Mouse (Mus musculus) skeletal muscle tissue, adult 2 months (tissue): ENCODE results near the gene Trak1.
A peak's percentile ranks its signal among the peaks of the same experiment; 100 is the strongest.
"Not testable (repeated sequence)": the region's sequence is repeated elsewhere in the genome, so short reads cannot be mapped to it uniquely, and the experiment has no call there.

Experiments
- DNase-seq: peaks from one replicate; pipeline ENCODE4 v3.0.0-alpha.2; 2012; ENCODE audit warnings: low read depth, low spot score

The Trak1 gene

DNA sequence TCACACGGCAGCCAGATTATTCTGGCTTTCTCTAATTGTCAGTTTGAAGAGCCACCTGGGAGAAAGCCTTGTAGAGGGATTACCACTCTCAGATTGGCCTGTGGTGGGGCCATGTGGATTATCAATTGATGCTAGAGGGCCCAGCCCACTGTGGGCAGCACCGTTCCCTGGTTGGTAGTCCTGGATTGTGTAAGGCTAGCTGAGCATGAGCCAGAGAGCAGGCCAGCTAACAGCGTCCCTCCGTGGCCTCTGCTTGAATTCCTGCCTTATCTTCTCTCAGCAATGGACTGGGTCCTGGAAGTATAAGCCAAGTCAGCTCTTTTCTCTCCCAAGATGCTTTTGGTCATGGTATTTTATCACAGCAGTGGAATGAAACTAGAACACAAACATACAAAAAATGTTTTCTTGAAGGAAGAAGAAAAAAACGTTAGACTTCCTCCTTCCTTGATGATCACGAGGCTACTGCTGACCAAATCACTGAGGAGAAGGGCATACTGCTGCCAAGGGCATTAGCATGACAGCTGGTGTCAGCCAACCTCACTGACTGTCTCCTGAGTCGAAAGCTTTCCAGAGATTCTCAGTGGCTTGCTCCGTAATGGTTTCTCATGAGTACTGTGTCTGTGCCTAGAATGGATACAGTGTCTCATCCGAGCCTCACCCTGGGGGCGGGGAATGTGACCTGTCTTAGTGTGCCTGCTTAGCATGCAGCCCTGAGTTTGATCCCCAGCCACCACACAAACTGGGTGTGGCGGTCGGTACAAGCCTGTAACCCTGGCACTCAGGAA lies 19.5 kb downstream of the Trak1 start:
- DNase-seq, result peak; percentile 88

DNA sequence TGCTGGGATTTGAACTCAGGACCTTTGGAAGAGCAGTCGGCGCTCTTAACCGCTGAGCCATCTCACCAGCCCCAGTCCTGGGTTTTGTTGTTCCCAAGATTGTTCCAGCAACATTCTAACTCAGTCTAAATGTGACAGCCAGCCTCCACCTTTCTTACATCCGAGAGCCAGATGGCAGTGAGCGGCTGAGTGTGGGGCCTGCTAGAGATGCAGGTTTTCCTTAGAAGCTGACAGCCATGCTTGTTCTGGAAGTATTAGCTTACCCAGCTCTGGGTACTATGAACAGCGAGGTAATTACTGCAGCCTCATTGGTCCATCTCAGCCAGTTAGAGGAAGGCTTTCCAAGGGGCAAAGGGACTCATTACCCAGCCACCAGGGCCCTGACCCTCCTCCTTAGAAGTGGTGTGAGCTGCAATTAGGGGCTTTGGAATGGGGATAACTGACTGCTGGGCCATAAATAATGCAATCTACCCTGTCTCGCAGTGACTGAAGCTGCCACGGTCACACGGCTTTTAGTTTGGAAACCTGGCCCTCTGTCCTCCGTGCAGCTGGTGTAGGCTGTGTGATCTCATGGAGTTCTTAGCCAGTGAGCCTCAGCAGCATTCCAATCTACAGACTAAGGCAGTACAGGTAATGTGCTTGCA lies 22.1 kb downstream of the Trak1 start:
- DNase-seq, result no peak

DNA sequence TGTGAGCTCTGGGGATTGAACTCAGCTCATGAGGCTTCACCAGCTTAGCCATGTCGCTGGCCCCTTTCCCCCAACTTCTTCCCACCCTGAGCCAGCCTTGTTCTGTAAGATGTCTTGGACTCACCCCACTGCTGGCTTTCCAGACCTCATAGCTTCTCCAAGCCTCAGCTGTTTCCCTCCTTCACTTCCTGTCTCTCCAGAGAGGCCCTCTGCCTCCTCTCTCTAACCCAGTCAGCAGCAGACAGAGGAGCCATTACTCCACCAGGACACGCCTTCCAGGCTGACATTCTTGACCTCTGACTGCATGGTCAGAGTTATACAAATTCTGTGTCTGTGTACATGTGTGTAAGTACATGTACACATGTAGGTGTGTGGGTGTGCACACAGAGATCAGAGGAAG lies 23.1 kb downstream of the Trak1 start:
- DNase-seq, result no peak

DNA sequence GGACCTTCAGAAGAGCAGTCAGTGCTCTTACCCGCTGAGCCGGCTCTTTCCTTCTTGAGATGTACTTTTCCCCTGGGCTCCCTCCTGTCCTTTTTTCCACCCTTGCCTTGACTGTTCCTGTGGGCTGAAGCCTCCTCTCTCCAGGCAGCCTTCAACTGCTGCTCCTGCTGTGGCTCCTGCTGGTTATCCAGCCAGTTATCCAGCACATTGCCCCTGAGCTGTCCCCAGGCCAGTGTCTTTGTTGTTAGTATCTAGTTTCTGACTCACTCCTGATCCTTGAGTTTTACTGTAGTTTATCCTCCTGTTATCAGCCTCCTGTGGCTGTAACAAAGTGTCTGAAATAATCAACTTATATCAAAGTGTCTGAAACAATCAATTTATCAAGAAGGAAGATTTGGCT lies 23.8 kb downstream of the Trak1 start:
- no peak for DNase-seq

- DNase-seq, result peak; percentile 88
Observed at GRCm38 (mm10) chr9:121322034-121322433, 24.7 kb downstream of the Trak1 start.

- not testable (repeated sequence) for DNase-seq
Observed at GRCm38 (mm10) chr9:121328342-121328741, 31.0 kb downstream of the Trak1 start.

- no peak for DNase-seq
Observed at GRCm38 (mm10) chr9:121329181-121329580, 31.9 kb downstream of the Trak1 start.

DNA sequence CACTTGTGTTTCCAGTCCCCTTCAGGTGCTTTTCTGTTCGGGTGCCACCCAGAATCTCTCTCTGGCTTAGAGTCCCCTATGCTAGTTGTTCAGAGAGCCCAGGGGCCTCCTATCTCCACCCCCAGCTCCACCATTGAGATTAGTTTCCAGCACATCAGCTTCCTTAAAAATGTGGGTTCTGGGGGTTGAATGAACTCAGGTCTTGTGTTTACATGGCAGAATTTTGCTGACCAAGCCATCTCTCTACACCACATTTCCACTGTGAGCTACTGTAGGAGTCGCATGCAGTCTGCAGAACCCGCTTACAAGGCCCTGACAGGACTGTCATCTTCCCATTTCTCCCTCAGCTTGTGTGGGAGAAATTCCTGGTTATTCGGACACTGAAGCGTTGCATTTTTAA lies 32.8 kb downstream of the Trak1 start:
- no peak for DNase-seq

DNA sequence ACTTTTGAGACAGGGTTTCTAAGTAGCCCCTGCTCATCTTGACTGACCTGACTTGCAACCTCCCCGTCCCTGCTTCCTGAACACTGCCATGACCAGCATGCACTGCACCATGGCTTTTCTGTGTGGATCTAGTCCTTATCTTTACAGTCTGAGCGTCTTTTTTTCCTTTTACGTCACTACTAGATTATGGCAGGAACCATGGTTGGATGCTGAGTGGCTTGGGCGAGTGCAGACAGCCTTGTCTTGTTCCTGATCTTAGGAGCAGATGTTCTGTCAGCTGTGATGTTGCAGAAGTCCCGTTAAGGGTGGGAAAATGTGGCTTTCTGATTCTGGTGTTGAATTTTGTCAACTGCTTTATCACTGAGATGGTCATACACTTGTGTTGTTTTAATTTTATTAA lies 34.1 kb downstream of the Trak1 start:
- no peak for DNase-seq

DNA sequence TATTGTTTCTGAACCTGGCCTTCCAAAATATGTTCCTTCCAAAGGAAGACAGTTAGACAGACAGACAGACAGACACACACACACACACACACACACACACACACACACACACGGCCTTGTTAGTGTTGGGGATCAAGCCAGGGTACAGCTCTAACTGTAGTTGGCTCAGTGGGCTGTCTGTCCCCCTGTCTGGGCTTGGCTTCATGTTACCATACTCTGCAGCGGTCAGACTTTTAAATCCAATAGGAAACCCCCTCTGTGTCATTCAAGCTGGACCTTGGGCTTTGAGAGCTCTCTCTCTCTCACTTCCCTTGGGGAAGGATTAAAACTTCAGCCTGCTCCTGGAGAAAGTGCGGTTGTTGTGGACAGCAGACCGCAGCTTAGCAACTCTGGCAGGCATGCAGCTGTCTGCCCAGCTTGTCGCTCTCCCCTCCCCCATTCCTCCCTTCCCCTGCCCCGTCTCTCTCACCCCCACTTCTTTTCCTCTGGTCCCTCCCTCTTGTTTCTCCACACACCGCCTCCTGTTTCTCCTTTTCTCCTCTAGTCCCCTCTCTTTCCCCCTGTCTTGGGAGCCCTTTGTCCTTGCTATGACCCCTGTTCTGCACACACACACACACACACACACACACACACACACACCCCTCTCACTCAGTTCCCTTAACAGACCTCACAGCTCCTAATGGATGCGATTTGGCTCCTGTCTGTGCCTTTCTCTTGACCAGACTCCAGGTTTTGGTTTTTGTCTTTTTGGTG lies 34.8 kb downstream of the Trak1 start:
- DNase-seq, result peak; percentile 79

DNA sequence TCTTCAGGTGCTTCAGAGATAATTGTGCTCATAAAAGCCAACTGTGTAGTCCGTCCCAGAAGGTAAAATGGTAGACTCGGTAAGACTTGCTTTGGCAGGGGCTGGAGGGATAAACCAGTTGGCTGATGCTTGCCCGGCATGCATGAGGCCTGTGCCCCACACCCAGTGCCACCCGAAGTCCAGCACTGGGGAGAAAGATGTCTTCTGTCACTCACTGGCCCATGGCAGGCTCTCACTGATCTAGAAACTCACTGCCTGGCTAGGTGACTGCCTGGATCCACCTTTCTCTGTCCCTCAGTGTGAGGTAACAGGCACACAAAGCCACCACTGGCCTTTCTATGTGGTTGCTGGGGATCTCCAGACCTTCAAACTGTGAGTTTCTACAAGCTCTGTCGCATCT lies 36.3 kb downstream of the Trak1 start:
- DNase-seq, result no peak

DNA sequence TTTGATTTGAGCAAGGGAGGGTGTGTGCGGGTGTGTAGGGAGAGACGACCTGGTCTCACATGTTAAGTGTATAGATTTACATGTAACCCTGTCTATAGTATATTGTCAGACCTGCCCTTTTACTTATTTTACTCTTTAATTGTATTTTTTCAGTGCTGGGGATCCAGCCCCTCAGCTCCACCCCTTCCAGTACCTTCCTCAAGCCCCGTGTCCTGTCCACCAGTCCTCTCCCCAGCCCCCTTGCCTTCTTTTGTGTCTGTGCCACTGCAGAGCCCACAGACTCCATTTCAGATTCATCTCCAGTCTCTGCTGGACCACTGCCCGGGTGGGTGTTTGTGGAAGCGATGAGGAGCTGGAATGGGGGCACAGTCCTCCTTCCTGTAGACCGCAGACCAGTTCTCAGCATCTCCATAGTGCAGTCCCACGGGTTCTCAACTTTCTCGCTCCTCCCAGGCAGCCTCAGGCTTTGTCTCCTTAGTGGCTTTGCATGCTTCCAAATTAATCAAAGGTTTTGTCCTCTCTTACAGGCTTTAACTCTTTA lies 37.1 kb downstream of the Trak1 start:
- DNase-seq, result no peak

DNA sequence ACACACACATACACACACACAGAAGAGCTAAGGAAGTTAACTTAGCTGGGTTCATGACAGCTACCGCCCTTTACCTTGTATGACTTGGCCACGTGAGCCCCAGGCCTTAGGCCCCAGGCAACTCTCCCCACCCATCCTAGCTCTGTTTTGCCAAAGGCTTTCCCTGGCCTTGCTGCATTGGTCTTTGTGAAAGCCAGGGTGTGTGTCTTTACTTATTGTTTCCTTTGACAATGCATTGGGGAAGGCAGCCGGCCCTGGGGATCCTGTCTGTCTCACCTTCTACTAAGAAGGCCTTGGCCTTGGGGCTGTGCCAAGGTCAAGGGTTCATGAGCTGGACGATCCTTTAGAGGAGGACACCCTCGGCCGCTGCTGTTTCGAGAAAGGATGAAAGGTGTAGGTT lies 38.3 kb downstream of the Trak1 start:
- DNase-seq, result no peak

DNA sequence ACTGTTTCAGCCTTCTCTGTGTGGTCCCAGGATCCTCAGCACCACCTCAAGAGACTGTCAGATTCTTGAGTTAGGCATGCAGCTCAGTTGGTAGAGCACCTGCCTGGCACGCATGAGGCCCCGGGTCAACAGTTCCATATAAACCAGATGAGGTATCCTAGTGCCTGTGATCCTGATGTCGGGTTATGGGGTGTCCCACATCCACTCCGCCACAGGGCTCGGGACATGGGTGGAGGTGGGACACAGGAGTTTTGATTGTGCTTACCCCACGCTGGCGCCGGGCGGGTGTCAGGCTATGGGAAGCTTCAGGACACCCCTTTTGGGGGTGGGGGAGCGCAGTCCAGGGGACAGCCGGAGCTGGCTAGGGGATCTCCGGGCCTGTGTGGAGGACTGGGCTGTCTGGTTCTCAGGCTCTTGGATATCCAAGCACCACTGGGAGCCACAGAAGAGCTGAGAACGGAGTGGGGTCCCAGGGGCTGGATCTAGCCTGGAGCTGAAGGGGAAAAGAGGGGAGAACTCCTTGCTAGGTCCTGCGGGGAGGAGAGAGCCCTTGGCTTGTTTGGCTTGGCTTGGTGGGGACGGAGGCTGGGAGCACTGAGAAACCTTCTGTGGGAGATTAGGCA lies 39.1 kb downstream of the Trak1 start:
- DNase-seq, result no peak

GRCm38 (mm10) chr9:121337216-121337937 lies 40.1 kb downstream of the Trak1 start:
- DNase-seq, result no peak

GRCm38 (mm10) chr9:121337938-121338289 lies 40.6 kb downstream of the Trak1 start:
- no peak for DNase-seq

DNA sequence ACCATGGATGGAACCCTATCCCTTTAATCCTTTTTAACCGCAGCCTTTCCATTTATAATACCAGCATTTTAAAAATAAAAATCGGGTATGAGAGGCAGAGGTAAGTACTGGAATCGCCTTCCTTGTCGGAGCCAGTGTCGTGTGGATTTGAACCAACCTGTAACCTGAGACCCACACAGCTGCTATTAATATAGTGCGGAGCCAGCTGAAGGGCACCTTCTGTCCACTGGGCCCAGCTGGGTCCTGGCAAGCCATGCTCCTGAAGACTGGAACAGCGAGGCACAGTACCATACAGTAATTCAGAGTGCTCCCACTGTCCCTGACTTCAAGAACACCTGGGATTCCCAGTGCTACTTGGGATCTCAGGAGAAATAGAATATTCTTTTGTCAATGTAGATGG lies 44.5 kb downstream of the Trak1 start:
- DNase-seq, result peak; percentile 91

DNA sequence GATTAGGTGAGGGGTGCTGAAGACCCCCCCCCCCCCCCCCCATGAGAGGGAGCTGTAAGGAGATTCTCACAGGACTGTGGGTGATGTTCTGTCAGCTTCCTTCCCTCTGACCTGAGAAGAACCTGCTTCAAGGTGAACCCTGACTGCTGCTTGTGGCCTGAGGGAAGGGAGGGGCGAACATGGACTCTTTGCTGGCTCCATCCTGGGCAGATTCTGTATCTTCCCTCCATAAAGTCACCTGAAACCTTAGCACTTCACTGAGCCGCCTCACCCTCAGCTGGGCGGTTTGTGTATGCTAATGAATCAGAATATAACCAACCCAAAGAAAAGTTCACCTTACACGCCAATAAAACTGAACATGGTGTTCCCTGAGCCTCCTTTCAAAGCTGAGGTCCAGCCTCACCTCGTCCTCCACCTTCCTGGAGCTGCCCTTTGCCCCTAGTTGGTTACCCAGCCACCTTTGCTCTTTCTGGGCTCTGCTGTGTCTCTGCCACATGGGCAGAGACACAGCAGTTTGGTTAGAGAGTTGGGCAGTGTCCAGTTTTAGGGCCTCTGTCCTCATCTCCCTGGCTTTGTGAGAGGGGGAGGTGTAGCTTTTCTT lies 45.3 kb downstream of the Trak1 start:
- DNase-seq, result peak; percentile 54

DNA sequence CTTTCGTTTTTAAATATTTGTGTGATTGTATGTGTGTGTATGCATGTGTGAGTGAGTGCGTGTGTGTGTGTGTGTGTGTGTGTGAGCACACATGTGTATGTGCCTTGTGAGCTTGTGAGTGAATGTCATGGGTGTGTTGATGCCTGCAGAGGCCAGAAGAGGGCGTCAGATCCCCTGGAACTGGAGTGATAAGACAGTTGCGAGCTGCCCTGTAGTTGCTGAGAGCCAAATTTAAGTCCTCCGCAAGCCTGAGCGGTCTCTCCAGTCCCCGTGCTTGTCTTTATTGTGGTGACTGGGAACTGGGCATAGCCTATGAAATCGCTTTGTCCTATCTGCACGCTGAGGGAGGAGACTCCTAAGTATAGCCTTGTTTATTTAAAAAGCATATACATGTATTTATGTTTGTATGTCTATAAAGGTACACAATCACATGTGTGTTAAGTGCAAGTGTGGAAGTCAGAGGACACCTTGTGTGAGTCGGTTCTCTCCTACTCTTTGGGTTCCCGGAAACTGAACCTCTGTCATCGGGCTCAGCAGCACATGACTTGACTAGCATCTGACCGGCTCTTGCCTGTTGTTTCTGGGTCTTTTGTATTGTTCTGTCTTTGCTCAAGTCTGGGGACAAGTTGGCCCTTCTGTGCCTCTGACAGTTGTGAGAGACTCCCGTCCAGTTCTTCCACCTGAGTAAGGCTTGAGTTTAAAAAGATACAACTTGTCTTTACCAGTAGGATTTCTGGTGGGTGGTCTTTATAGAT lies 46.0 kb downstream of the Trak1 start:
- no peak for DNase-seq

DNA sequence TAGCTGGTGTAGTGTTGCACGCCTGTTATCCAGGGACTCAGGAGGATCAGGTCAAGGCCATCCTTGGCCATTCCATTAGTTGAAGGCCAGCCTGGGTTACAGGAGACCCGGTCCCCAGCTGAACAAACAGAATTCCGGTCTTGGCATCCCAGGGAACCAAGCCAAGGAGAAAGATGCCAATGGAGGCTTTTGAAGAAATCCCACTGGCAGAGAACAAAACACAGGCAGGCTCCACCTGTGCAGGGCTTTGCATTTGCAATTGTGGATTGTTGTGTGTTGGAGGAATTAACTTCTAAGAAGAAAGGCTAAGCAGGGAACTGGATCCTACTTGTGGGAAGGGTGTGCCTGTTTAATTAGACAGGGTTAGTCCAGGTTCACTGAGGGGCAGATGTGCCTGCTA lies 47.0 kb downstream of the Trak1 start:
- DNase-seq, result no peak
